In genomic region chr2:167208984-167209383, GRCm38 (mm10) we compare ENCODE assay signal across 20 mouse cellular contexts. TPM values are rescaled to one million over a fixed set of nuclear protein-coding genes. Genes with fewer than 3 reads are reported as not detected.
"Had no signal": no experiment of that assay in that cellular context is flagged by ENCODE, and none has a peak within 500 bp of the region (broad histone marks: within the 10 kb centered on the region; RNA-seq: fewer than 3 reads in every experiment).

No protein-coding gene starts in this region.

- H3K4me1 ChIP-seq: liver, embryonic 13.5 days; midbrain, embryonic 12.5 days; midbrain, embryonic 15.5 days; neural tube, embryonic 12.5 days; neural tube, embryonic 15.5 days had no signal

- H3K36me3 ChIP-seq: liver, embryonic 13.5 days; midbrain, embryonic 12.5 days; midbrain, embryonic 15.5 days; neural tube, embryonic 12.5 days; neural tube, embryonic 15.5 days had no signal

- H3K27ac ChIP-seq: kidney, embryonic 15.5 days; left cerebral cortex, adult 2 months; liver, embryonic 13.5 days; midbrain, embryonic 12.5 days; midbrain, embryonic 15.5 days; neural tube, embryonic 12.5 days; neural tube, embryonic 15.5 days; stomach, postnatal 0 days had no signal

- H3K9ac ChIP-seq: kidney, embryonic 15.5 days; liver, embryonic 13.5 days; midbrain, embryonic 12.5 days; midbrain, embryonic 15.5 days; neural tube, embryonic 12.5 days; neural tube, embryonic 15.5 days had no signal

- H3K27me3 ChIP-seq: kidney, embryonic 15.5 days; liver, embryonic 13.5 days; midbrain, embryonic 12.5 days; midbrain, embryonic 15.5 days; neural tube, embryonic 12.5 days; neural tube, embryonic 15.5 days had no signal

- ATAC-seq: midbrain, embryonic 15.5 days had no signal

- H3K9me3 ChIP-seq: kidney, embryonic 15.5 days; liver, embryonic 13.5 days; midbrain, embryonic 15.5 days; neural tube, embryonic 12.5 days; neural tube, embryonic 15.5 days had no signal

- DNase-seq: kidney, adult 11 months; kidney, adult 8-10 months; kidney, postnatal 10 days; kidney, postnatal 36 days; layer of hippocampus, postnatal 36 days; liver, embryonic 13.5 days; right cerebral cortex, adult 18-20 months; right cerebral cortex, postnatal 14 days; right cerebral cortex, postnatal 4 days; thymus, adult 2 months; thymus, postnatal 14 days; thymus, postnatal 4 days had no signal

- H3K4me2 ChIP-seq: kidney, embryonic 15.5 days; liver, embryonic 13.5 days; midbrain, embryonic 12.5 days; midbrain, embryonic 15.5 days; neural tube, embryonic 12.5 days; neural tube, embryonic 15.5 days had no signal

- H3K4me3 ChIP-seq: kidney, embryonic 15.5 days; left cerebral cortex, adult 2 months; liver, embryonic 13.5 days; midbrain, embryonic 12.5 days; midbrain, embryonic 15.5 days; neural tube, embryonic 12.5 days; neural tube, embryonic 15.5 days had no signal

RNA-seq across cellular contexts. Expression of gene Ptgis, which starts 31.4 kb away (rescaled TPM):
- total RNA-seq: megakaryocyte progenitor cell, adult 5-6 weeks had no signal
